Mouse (Mus musculus) ES-E14 (cell line): ENCODE measurements around the gene 2300002M23Rik.

Experiments used
- CHD2 ChIP-seq: IDR thresholded peaks from 2 replicates; pipeline ENCODE4 v1.6.1; 2014; ENCODE audit warnings: mild to moderate bottlenecking, low read depth, low read length, inconsistent platforms
- HCFC1 ChIP-seq: IDR thresholded peaks from 2 replicates; pipeline ENCODE4 v1.6.1; 2012; ENCODE audit warnings: low read length, inconsistent platforms, borderline replicate concordance; ENCODE audit not compliant: insufficient read depth
- MAFK ChIP-seq: IDR thresholded peaks from 2 replicates; pipeline ENCODE4 v1.6.1; 2014; ENCODE audit warnings: mild to moderate bottlenecking, low read depth, low read length, inconsistent platforms; ENCODE audit not compliant: insufficient read depth
- ZC3H11A ChIP-seq: IDR thresholded peaks from 2 replicates; pipeline ENCODE4 v1.6.1; 2012; ENCODE audit warnings: low read depth, mild to moderate bottlenecking, inconsistent platforms, low read length, borderline replicate concordance
- ZNF384 ChIP-seq: IDR thresholded peaks from 2 replicates; pipeline ENCODE4 v1.6.1; 2012; ENCODE audit warnings: low read depth, low read length, inconsistent platforms

DNA sequence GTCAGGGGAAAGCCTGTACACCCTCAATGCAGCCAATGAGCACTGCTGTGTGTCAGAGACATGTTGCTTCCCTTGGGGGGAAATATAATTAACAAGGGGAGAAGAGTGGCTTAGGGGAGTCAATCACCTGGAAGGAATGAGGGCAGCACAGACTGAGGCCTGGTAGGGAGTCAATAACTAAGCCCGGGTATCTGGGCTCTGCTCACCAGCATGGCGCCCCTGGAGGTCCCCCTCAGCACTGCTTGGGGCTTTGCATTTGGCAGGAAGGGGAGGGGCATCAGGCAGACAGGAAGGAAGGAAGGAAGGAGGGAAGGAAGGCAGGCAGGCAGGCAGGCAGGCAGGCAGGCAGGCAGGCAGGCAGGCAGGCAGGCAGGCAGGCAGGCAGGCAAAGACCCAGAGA, 19.8 kb upstream of the 2300002M23Rik start:
- TF ChIP-seq ZNF384: no peak
- no peak for TF ChIP-seq CHD2
- no peak for TF ChIP-seq MAFK
- no peak for TF ChIP-seq HCFC1
- no peak for TF ChIP-seq ZC3H11A
